ENCODE assay signal across 8 mouse cellular contexts in genomic region chr6:120531020-120531965, GRCm38 (mm10). TPM values are rescaled to one million over a fixed set of nuclear protein-coding genes. Genes with fewer than 3 reads are reported as not detected.
DNase-seq lines count a peak whose midpoint lies in the region; ATAC-seq lines count a peak whose summit lies in the region.

Hdhd5 (minus strand) TSS chr6:120531319.

- DNase-seq in NIH3T3 (ENCODE audit: low read depth), result peak; percentile 97
- DNase-seq in cerebellum, postnatal 10 days, result peak; percentile 98
- peak; percentile 86 to 90 for DNase-seq in frontal cortex, postnatal 14 days (ENCODE audit: low spot score in 2 of 2)
- peak; percentile 90 to 94 for DNase-seq in layer of hippocampus, postnatal 25 days (ENCODE audit: extremely low spot score in 1 of 2, low spot score in 1 of 2)
- DNase-seq in lung, postnatal 25 days (ENCODE audit: low spot score), result peak; percentile 93
- peak; percentile 97 for DNase-seq in retina, embryonic 14.5 days (ENCODE audit: low spot score)
- peak; percentile 98 for DNase-seq in thymus, postnatal 4 days

- H3K4me1 ChIP-seq in hindbrain, embryonic 13.5 days (replicated peaks), result peaks cover 29% of the 10 kb centered on the region

- under 1% methylated on average over 75 of the region's 75 CpGs for WGBS in hindbrain, embryonic 13.5 days

- H3K27me3 ChIP-seq in hindbrain, embryonic 13.5 days, result no peaks in the 10 kb centered on the region

- no peaks in the 10 kb centered on the region for H3K36me3 ChIP-seq in hindbrain, embryonic 13.5 days

- peak within 1 kb of the TSS; percentile 91 for H3K9ac ChIP-seq in hindbrain, embryonic 13.5 days

- no peaks in the 10 kb centered on the region for H3K9me3 ChIP-seq in hindbrain, embryonic 13.5 days

- peak; percentile 99 for ATAC-seq in hindbrain, embryonic 13.5 days (ENCODE audit: low FRiP score)

- peak within 1 kb of the TSS; percentile 70 for H3K4me2 ChIP-seq in hindbrain, embryonic 13.5 days

- peak within 1 kb of the TSS; percentile 93 for H3K4me3 ChIP-seq in hindbrain, embryonic 13.5 days

- H3K27ac ChIP-seq in hindbrain, embryonic 13.5 days, result peak within 1 kb of the TSS; percentile 79

RNA-seq across cellular contexts. Expression of gene Hdhd5, which starts in this region (rescaled TPM):
- polyA plus RNA-seq in hindbrain, embryonic 13.5 days (2015; fragmentation: Nextera tagmentation; extraction: Ambion mirVana), result 13.2 and 15.1 TPM in 2 replicates
- 10 to 100 TPM; 26.2 to 35.9 TPM for total RNA-seq in layer of hippocampus, postnatal 25 days (2021)

Comparison
In these comparisons a context has a peak if more than half of its experiments do, and no peak if none do; other contexts are left out.
1. Peak in every context shown above with its lines: DNase-seq, ATAC-seq, H3K4me3 ChIP-seq and H3K27ac ChIP-seq.